11 mouse cellular contexts compared by ENCODE assay signal in genomic region chr6:124913214-124913613, GRCm38 (mm10). TPM values are rescaled to one million over a fixed set of nuclear protein-coding genes. Genes with fewer than 3 reads are reported as not detected.
DNase-seq lines count a peak whose midpoint lies in the region; ATAC-seq lines count a peak whose summit lies in the region.
"Had no signal": no experiment of that assay in that cellular context is flagged by ENCODE, and none has a peak within 500 bp of the region (broad histone marks: within the 10 kb centered on the region; RNA-seq: fewer than 3 reads in every experiment).

No protein-coding gene starts in this region.

- intact Hi-C loops in left cerebral cortex, postnatal 14 days (cut with DNase I): no loop called here

- H3K9ac ChIP-seq in heart, embryonic 15.5 days: no peak overlapping the region
- H3K9ac ChIP-seq in embryonic facial prominence, embryonic 13.5 days: no peak overlapping the region
- H3K9ac ChIP-seq: liver, embryonic 15.5 days had no signal

- no peaks in the 10 kb centered on the region for H3K9me3 ChIP-seq in heart, embryonic 15.5 days (replicated peaks)
- H3K9me3 ChIP-seq in embryonic facial prominence, embryonic 13.5 days: no peaks in the 10 kb centered on the region
- H3K9me3 ChIP-seq: liver, embryonic 15.5 days had no signal

- peaks cover 55% of the 10 kb centered on the region for H3K4me1 ChIP-seq in heart, embryonic 15.5 days (replicated peaks)
- H3K4me1 ChIP-seq in embryonic facial prominence, embryonic 13.5 days: peaks cover 54% of the 10 kb centered on the region

- no peak overlapping the region for H3K4me3 ChIP-seq in heart, embryonic 15.5 days
- H3K4me3 ChIP-seq in embryonic facial prominence, embryonic 13.5 days: no peak overlapping the region
- H3K4me3 ChIP-seq: liver, embryonic 15.5 days had no signal

- peaks cover 12% of the 10 kb centered on the region for H3K27me3 ChIP-seq in heart, embryonic 15.5 days
- peaks cover 17% of the 10 kb centered on the region for H3K27me3 ChIP-seq in embryonic facial prominence, embryonic 13.5 days

- WGBS in heart, embryonic 15.5 days: 52% methylated on average over 6 of the region's 6 CpGs
- WGBS in embryonic facial prominence, embryonic 13.5 days: 68% methylated on average over 6 of the region's 6 CpGs

- ATAC-seq in heart, embryonic 15.5 days (replicated peaks; ENCODE audit: insufficient number of reproducible peaks, insufficient read depth, low FRiP score, low read depth): no peak
- ATAC-seq in embryonic facial prominence, embryonic 13.5 days (ENCODE audit: insufficient number of reproducible peaks, insufficient read depth, low FRiP score, low TSS enrichment, low read depth): no peak
- peak; percentile 30 for ATAC-seq in megakaryocyte progenitor cell, adult 5-6 weeks (replicated peaks; ENCODE audit: poor library complexity)

- peaks cover 21% of the 10 kb centered on the region for H3K36me3 ChIP-seq in heart, embryonic 15.5 days
- peaks cover 28% of the 10 kb centered on the region for H3K36me3 ChIP-seq in embryonic facial prominence, embryonic 13.5 days

- no peak overlapping the region for H3K4me2 ChIP-seq in heart, embryonic 15.5 days
- H3K4me2 ChIP-seq in embryonic facial prominence, embryonic 13.5 days: no peak overlapping the region
- H3K4me2 ChIP-seq: liver, embryonic 15.5 days had no signal

- H3K27ac ChIP-seq in heart, embryonic 15.5 days: 0 out of 2 replicates have a peak overlapping the region, but pooled peaks have one; percentile 28
- H3K27ac ChIP-seq in embryonic facial prominence, embryonic 13.5 days: peak overlapping the region; percentile 3; the same call in 1 of the 2 replicates
- H3K27ac ChIP-seq: liver, embryonic 15.5 days had no signal

- no peak for DNase-seq in heart, adult 9 months (ENCODE audit: low spot score in 2 of 2)
- DNase-seq in CD4-positive helper T cell, adult 2 months (ENCODE audit: low read depth, low spot score): peak; percentile 12
- DNase-seq in adrenal gland, postnatal 10 days: no peak
- DNase-seq in thymus, postnatal 10 days (ENCODE audit: low spot score in 2 of 2): no peak
- no peak for DNase-seq in left cerebral cortex, postnatal 14 days (ENCODE audit: low spot score in 2 of 2)
- DNase-seq: adrenal gland, adult 8-10 months; thymus, adult 2 months had no signal

RNA-seq across cellular contexts. Expression of gene Lag3, which starts 1.7 kb away (rescaled TPM):
- polyA plus RNA-seq in heart, embryonic 15.5 days (2015; fragmentation: Nextera tagmentation; extraction: Ambion mirVana): 1.2 and 1.7 TPM in 2 replicates
- polyA plus RNA-seq in embryonic facial prominence, embryonic 13.5 days (2015; fragmentation: Nextera tagmentation; extraction: Ambion mirVana): 2.9 and 3.7 TPM in 2 replicates
- 0.81 and 1.3 TPM in 2 replicates for total RNA-seq in megakaryocyte progenitor cell, adult 5-6 weeks (2015)
- total RNA-seq in megakaryocyte progenitor cell, adult 5-6 weeks (2017): 0.08 and 1.0 TPM in 2 replicates
- 1 to 10 TPM; 1.4 to 1.8 TPM for total RNA-seq in adrenal gland, postnatal 10 days (2021)
- total RNA-seq in left cerebral cortex, postnatal 14 days (2021): 1 to 10 TPM; 2.1 to 3.0 TPM

RNA-seq across cellular contexts. Expression of gene Ptms, which starts 6.7 kb away (rescaled TPM):
- polyA plus RNA-seq in heart, embryonic 15.5 days (2015; fragmentation: Nextera tagmentation; extraction: Ambion mirVana): 255 and 294 TPM in 2 replicates
- polyA plus RNA-seq in embryonic facial prominence, embryonic 13.5 days (2015; fragmentation: Nextera tagmentation; extraction: Ambion mirVana): 327 and 349 TPM in 2 replicates
- 15.9 and 18.8 TPM in 2 replicates for total RNA-seq in megakaryocyte progenitor cell, adult 5-6 weeks (2015)
- 14.0 and 26.1 TPM in 2 replicates for total RNA-seq in megakaryocyte progenitor cell, adult 5-6 weeks (2017)
- 100 to 1,000 TPM; 824 to 887 TPM for total RNA-seq in adrenal gland, postnatal 10 days (2021)
- 1,000 to 10,000 TPM; 1,161 to 1,212 TPM for total RNA-seq in left cerebral cortex, postnatal 14 days (2021)

RNA-seq across cellular contexts. Expression of gene Mlf2, which starts 18.0 kb away (rescaled TPM):
- 358 and 371 TPM in 2 replicates for polyA plus RNA-seq in heart, embryonic 15.5 days (2015; fragmentation: Nextera tagmentation; extraction: Ambion mirVana)
- 342 and 360 TPM in 2 replicates for polyA plus RNA-seq in embryonic facial prominence, embryonic 13.5 days (2015; fragmentation: Nextera tagmentation; extraction: Ambion mirVana)
- 71.3 and 82.7 TPM in 2 replicates for total RNA-seq in megakaryocyte progenitor cell, adult 5-6 weeks (2015)
- total RNA-seq in megakaryocyte progenitor cell, adult 5-6 weeks (2017): 57.0 and 58.8 TPM in 2 replicates
- 100 to 1,000 TPM; 271 to 288 TPM for total RNA-seq in adrenal gland, postnatal 10 days (2021)
- 100 to 1,000 TPM; 670 to 685 TPM for total RNA-seq in left cerebral cortex, postnatal 14 days (2021)

RNA-seq across cellular contexts. Expression of gene Cd4, which starts 25.2 kb away (rescaled TPM):
- polyA plus RNA-seq in heart, embryonic 15.5 days (2015; fragmentation: Nextera tagmentation; extraction: Ambion mirVana): 0.05 and 0.68 TPM in 2 replicates
- 0.37 TPM in 1 of 2 replicates, not detected in the other for polyA plus RNA-seq in embryonic facial prominence, embryonic 13.5 days (2015; fragmentation: Nextera tagmentation; extraction: Ambion mirVana)
- 0.42 and 1.0 TPM in 2 replicates for total RNA-seq in megakaryocyte progenitor cell, adult 5-6 weeks (2015)
- total RNA-seq in megakaryocyte progenitor cell, adult 5-6 weeks (2017): 0.08 and 1.0 TPM in 2 replicates
- 1 to 10 TPM; 3.8 to 4.0 TPM for total RNA-seq in adrenal gland, postnatal 10 days (2021)
- total RNA-seq in left cerebral cortex, postnatal 14 days (2021): 1 to 10 TPM; 1.1 to 1.5 TPM

RNA-seq across cellular contexts. Expression of gene Gpr162, which starts 49.4 kb away (rescaled TPM):
- 2.2 and 2.4 TPM in 2 replicates for polyA plus RNA-seq in heart, embryonic 15.5 days (2015; fragmentation: Nextera tagmentation; extraction: Ambion mirVana)
- 2.0 and 2.4 TPM in 2 replicates for polyA plus RNA-seq in embryonic facial prominence, embryonic 13.5 days (2015; fragmentation: Nextera tagmentation; extraction: Ambion mirVana)
- not detected in 2 replicates for total RNA-seq in megakaryocyte progenitor cell, adult 5-6 weeks (2015)
- total RNA-seq in megakaryocyte progenitor cell, adult 5-6 weeks (2017): not detected in 2 replicates
- total RNA-seq in adrenal gland, postnatal 10 days (2021): 1 to 10 TPM; 3.5 to 5.2 TPM
- total RNA-seq in left cerebral cortex, postnatal 14 days (2021): 100 to 1,000 TPM; 220 to 231 TPM

Comparison
In these comparisons a context has a peak if more than half of its experiments do, and no peak if none do; other contexts are left out.
1. RNA of gene Ptms, which starts 6.7 kb away (total RNA-seq): 1,161 to 1,212 TPM in left cerebral cortex, postnatal 14 days and 824 to 887 TPM in adrenal gland, postnatal 10 days; 14.0 to 26.1 TPM in megakaryocyte progenitor cell, adult 5-6 weeks; every median in the first group is over 10 times any median in the second.